Mouse (Mus musculus) cerebellum, adult 9-11 months (tissue): ENCODE results near the gene Pitx2.

Source experiments
- DNase-seq: peaks from one replicate; pipeline ENCODE4 v3.0.0; 2022

Gene Pitx2

GRCm38 (mm10) chr3:129217862-129218370 is 18.2 kb downstream of the Pitx2 start:
- no peak for DNase-seq

- no peak for DNase-seq
These were observed 18.8 kb downstream of the Pitx2 start for GRCm38 (mm10) chr3:129218371-129218921.

GRCm38 (mm10) chr3:129220086-129220670 is 20.5 kb downstream of the Pitx2 start:
- DNase-seq: no peak

- no peak for DNase-seq
These were observed 21.2 kb downstream of the Pitx2 start for GRCm38 (mm10) chr3:129220681-129221379.

- DNase-seq: no peak
These were observed 21.9 kb downstream of the Pitx2 start for GRCm38 (mm10) chr3:129221380-129222260.

- DNase-seq: no peak
These were observed 23.0 kb downstream of the Pitx2 start for GRCm38 (mm10) chr3:129222448-129223290.

- DNase-seq: no peak
These were observed 23.7 kb downstream of the Pitx2 start for GRCm38 (mm10) chr3:129223401-129223800.

- DNase-seq: no peak
These were observed 24.5 kb downstream of the Pitx2 start for GRCm38 (mm10) chr3:129223964-129224805.

- no peak for DNase-seq
These were observed 25.3 kb downstream of the Pitx2 start for GRCm38 (mm10) chr3:129224806-129225576.

- no peak for DNase-seq
These were observed 26.1 kb downstream of the Pitx2 start for GRCm38 (mm10) chr3:129225577-129226289.

GRCm38 (mm10) chr3:129226681-129227080 is 27.0 kb downstream of the Pitx2 start:
- DNase-seq: no peak

- DNase-seq: no peak
These were observed 27.7 kb downstream of the Pitx2 start for GRCm38 (mm10) chr3:129227331-129227730.

GRCm38 (mm10) chr3:129238010-129238409 is 38.3 kb downstream of the Pitx2 start:
- no peak for DNase-seq

- DNase-seq: no peak
These were observed 39.1 kb downstream of the Pitx2 start for GRCm38 (mm10) chr3:129238664-129239258.

GRCm38 (mm10) chr3:129250997-129251396 is 51.3 kb downstream of the Pitx2 start:
- no peak for DNase-seq

- no peak for DNase-seq
These were observed 54.6 kb downstream of the Pitx2 start for GRCm38 (mm10) chr3:129254246-129254645.

- DNase-seq: no peak
These were observed 56.6 kb downstream of the Pitx2 start for GRCm38 (mm10) chr3:129256283-129256682.

- no peak for DNase-seq
These were observed 57.1 kb downstream of the Pitx2 start for GRCm38 (mm10) chr3:129256766-129257165.

- DNase-seq: no peak
These were observed 58.8 kb downstream of the Pitx2 start for GRCm38 (mm10) chr3:129258497-129258896.
